Mouse (Mus musculus) frontal cortex, postnatal 25 days (tissue): Measurements from ENCODE around the gene Sncg.

Experiments
- DNase-seq, 2 experiments: peaks; one replicate each; pipeline ENCODE4 v3.0.0; 2022; ENCODE audit warnings: low spot score in 2 of 2

The Sncg gene

DNA sequence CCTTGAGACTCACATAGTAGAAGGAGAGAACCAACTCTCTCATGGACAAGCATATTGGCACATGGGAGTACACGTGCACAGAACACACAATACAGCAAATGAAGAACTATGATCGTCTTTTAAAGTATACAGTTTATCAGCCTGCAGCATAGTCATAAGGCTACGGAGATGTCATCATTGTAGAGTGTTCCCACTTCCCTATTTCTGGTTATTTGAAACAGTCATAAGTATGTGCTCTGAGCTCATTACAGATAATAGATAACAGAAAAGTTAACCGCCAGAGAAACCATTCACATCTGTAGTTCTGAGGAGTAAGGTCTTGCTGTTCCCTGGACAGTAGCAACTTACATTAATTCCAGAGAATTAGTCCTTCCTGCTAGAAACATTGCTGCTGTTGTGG is 31.5 kb downstream of the Sncg start:
- DNase-seq, result no peak

DNA sequence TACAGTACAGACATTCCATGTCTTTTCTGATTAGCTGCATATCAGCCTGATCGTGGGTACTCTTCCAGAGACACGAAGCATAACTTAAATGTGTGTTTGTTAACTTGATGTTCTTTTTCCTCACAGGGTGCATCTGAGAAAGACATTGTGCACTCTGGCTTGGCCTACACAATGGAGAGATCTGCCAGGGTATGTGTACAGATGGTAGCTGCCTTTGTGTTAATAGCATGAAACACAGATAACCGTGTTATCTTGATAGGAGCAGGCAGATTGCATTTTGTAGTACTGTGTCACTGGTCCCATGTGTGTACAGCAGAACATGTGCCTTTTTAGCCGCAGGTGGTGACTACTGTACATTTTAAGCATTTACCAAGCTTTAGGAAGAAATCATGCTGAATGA is 32.6 kb downstream of the Sncg start:
- no peak for DNase-seq

DNA sequence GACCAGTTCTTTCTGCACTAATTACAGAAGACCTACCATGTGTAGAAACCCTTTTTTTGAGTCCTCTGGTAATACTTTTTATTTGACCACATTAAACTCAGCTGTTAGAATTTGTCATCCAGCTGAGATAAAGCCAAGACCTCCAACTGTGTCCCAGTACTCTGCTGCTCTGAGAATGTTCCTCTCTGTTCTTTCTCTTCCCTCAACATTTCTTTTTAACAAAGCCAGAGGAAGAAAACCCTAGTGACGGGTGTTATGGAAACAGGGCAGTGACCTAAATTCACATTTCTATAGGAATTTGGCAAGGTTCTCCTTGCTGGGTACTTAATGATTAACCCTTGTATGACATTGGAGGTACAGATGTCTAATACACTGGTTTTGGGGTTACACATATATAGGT is 35.1 kb downstream of the Sncg start:
- no peak for DNase-seq

DNA sequence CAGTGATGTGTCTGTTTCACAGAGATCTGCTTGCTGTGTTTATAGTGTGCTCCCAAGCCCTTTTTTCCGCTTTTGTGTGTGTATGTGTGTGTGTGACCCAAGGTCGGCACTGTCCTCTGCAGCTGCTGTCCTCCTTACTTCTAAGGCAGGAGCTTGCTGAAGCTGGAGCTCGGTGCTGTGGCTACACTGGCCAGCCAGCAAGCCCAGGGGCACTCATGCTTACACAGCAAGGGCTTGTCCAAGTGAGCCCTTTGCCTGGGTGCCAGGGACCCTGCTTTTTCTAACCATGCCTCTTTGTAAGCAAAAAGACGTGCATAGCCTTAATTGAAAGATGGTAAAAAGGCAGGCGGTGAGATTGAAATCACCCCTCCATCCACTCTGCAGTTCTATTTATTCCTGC is 42.1 kb downstream of the Sncg start:
- DNase-seq, result peak in 1 of 2 experiments; percentile 24

DNA sequence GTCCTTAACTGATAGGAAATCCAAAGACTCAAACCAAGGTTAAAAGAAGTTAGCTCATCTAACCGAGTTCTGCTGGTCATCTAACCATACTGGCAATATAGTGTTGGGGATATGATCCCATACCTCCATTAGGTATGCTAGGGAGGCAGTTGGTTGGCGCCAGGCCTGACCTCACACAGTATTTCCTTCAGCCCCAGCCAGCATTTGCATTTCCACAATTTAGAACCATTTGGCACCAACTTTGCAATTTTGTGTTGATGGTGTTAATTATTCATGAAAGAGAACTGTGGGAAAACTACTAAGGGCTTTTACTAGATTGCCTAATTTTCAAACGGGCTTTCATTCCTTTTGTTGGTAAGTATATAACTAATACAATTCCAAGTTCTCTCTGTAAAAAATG is 42.7 kb downstream of the Sncg start:
- DNase-seq, result no peak

DNA sequence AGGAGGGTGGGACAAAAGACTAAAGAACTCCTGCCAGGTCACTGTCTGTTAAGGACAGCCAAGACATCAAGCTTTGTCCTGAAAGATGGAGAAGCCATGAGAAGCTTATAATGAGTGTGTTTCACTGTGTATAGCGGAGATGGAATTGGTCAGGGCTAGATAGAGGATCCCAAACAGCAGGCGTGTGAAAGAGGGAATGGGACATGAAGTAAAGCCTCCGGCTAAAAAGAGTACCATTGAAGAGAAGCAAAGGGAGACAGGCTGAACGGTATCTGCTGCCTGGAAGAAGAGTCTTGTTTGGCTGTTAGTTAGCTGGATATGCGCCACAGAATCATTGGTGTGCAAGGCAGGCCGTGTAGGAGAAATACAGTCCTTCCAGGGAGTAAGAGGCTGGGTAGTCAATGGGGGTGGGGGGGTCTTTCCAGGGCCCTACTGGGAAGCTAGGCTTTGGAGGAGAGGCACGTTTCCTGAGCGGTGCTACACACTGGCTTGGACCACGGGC is 43.9 kb downstream of the Sncg start:
- no peak for DNase-seq

DNA sequence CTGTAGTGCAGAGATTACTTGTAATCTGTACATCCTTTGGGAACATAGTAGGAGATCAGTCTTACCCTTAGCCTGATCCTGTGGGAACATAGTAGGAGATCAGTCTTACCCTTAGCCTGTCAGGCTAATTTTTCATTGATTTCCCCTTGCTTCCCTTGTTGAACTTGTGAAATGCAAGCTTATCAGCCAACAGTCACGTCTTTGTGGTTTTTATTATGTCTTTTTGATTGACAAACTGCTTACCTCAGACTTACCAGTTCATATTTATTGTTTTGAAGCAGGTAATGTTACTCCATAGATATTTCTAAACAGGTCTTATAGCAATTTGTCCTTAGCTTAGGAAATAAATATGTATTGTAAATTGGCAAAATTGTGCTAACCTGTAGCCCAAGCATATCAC is 47.0 kb downstream of the Sncg start:
- DNase-seq, result no peak

DNA sequence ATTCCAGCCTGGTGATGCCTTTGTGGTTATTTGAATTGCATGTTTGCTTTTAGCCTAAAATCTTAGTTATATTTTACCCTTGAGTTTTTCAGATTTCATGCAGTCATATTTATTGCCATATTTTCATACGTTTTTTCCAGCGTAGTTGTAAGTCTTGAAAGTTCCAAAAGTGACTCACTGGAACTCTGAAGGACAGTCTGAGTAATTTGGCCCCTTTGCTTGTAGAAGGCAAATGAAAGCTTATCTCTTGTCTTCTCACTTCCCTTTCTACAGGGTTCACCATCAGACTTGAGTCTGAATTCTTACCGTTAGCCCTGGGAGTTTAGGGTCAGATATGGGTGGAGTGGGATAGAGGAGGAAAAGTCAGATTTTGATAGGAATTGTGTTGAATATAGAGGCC is 48.0 kb downstream of the Sncg start:
- no peak for DNase-seq

DNA sequence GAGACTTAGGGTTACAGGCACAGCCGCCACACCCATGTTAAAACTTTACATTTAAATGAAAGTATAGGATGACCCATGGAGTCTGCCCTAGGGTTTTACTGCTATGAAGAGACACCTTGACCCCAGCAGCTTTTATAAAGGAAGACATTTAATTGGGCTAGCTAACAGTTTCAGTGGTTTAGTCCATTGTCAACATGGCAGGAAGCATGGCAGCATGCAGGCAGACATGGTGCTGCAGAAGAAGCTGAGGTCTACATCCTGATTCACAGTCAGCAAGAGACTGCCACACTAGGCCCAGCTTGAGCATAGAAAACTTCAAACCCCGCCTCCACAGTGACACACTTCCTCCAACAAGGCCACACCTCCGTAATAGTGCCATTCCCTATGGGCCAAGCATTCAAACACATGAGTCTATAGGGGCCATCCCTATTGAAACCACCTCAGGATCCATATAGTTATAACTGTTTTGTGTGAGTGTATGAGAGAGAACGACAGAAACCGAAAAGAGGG is 51.0 kb downstream of the Sncg start:
- no peak for DNase-seq
